14 mouse cellular contexts compared by ENCODE assay signal in genomic region chr14:25451099-25451667, GRCm38 (mm10). TPM values are rescaled to one million over a fixed set of nuclear protein-coding genes. Genes with fewer than 3 reads are reported as not detected.
DNase-seq lines count a peak whose midpoint lies in the region; ATAC-seq lines count a peak whose summit lies in the region.
"Had no signal": no experiment of that assay in that cellular context is flagged by ENCODE, and none has a peak within 500 bp of the region (broad histone marks: within the 10 kb centered on the region; RNA-seq: fewer than 3 reads in every experiment).

No protein-coding gene starts in this region.

- no peaks in the 10 kb centered on the region for H3K36me3 ChIP-seq in heart, embryonic 14.5 days (ENCODE audit: control insufficient read depth, insufficient read depth, low read length)
- H3K36me3 ChIP-seq in kidney, embryonic 15.5 days, result no peaks in the 10 kb centered on the region
- no peaks in the 10 kb centered on the region for H3K36me3 ChIP-seq in liver, embryonic 16.5 days (ENCODE audit: control insufficient read depth, insufficient read depth)
- H3K36me3 ChIP-seq: limb, embryonic 13.5 days had no signal

- peak overlapping the region; percentile 4 for H3K4me2 ChIP-seq in heart, embryonic 14.5 days (ENCODE audit: low read length)
- no peak overlapping the region for H3K4me2 ChIP-seq in kidney, embryonic 15.5 days
- peak overlapping the region; percentile 18; the same call in 1 of the 2 replicates for H3K4me2 ChIP-seq in liver, embryonic 16.5 days (ENCODE audit: low read depth, low read length)
- H3K4me2 ChIP-seq: limb, embryonic 13.5 days had no signal

- no peaks in the 10 kb centered on the region for H3K27me3 ChIP-seq in heart, embryonic 14.5 days (ENCODE audit: control insufficient read depth, insufficient read depth, low read length)
- H3K27me3 ChIP-seq in kidney, embryonic 15.5 days, result no peaks in the 10 kb centered on the region
- H3K27me3 ChIP-seq in liver, embryonic 16.5 days (ENCODE audit: control insufficient read depth, insufficient read depth, low read depth, low read length), result peaks cover 5% of the 10 kb centered on the region
- H3K27me3 ChIP-seq: limb, embryonic 13.5 days had no signal

- peak; percentile 74 for ATAC-seq in heart, embryonic 14.5 days (ENCODE audit: insufficient number of reproducible peaks, insufficient read depth, low FRiP score, low read depth)
- ATAC-seq in kidney, embryonic 15.5 days (replicated peaks; ENCODE audit: low FRiP score), result peak; percentile 13
- ATAC-seq in liver, embryonic 16.5 days (ENCODE audit: low read depth), result peak; percentile 70
- ATAC-seq in erythroblast, adult 5-6 weeks (replicated peaks; ENCODE audit: low FRiP score, poor library complexity, severe bottlenecking), result no peak

- no peaks in the 10 kb centered on the region for H3K9me3 ChIP-seq in heart, embryonic 14.5 days (ENCODE audit: control insufficient read depth, low read length)
- no peaks in the 10 kb centered on the region for H3K9me3 ChIP-seq in kidney, embryonic 15.5 days (replicated peaks)
- H3K9me3 ChIP-seq in liver, embryonic 16.5 days (replicated peaks; ENCODE audit: control insufficient read depth, low read length), result no peaks in the 10 kb centered on the region
- H3K9me3 ChIP-seq: limb, embryonic 13.5 days had no signal

- DNase-seq in adrenal gland, adult 2 months, result peak; percentile 2
- no peak for DNase-seq in adrenal gland, postnatal 25 days
- DNase-seq in layer of hippocampus, adult 8-10 months (ENCODE audit: low spot score in 2 of 2), result no peak
- no peak for DNase-seq in thymus, postnatal 36 days
- DNase-seq: adrenal gland, postnatal 36 days; cerebellum, postnatal 36 days; gastrocnemius, postnatal 25 days; thymus, postnatal 25 days had no signal

- H3K9ac ChIP-seq in heart, embryonic 14.5 days (ENCODE audit: low read length), result peak overlapping the region; percentile 12; the same call in 1 of the 2 replicates
- no peak overlapping the region for H3K9ac ChIP-seq in kidney, embryonic 15.5 days
- H3K9ac ChIP-seq in liver, embryonic 16.5 days (ENCODE audit: low read depth, low read length), result no peak overlapping the region
- H3K9ac ChIP-seq: limb, embryonic 13.5 days had no signal

- peak overlapping the region; percentile 74 to 89 for H3K27ac ChIP-seq in heart, embryonic 14.5 days (replicated peaks in 1 of 2; ENCODE audit: control insufficient read depth in 1 of 2, insufficient read depth in 1 of 2, low read depth in 2 of 2, low read length in 2 of 2)
- H3K27ac ChIP-seq in kidney, embryonic 15.5 days, result peak overlapping the region; percentile 93
- peak overlapping the region; percentile 84 for H3K27ac ChIP-seq in liver, embryonic 16.5 days (ENCODE audit: low read length)
- H3K27ac ChIP-seq: layer of hippocampus, adult 2 months had no signal

- WGBS in heart, embryonic 14.5 days, result 2% methylated on average over 7 of the region's 7 CpGs
- 25% methylated on average over 7 of the region's 7 CpGs for WGBS in kidney, embryonic 15.5 days
- WGBS in liver, embryonic 16.5 days (ENCODE audit: insufficient replicate concordance), result 11% methylated on average over 7 of the region's 7 CpGs

- no peak overlapping the region for H3K4me3 ChIP-seq in heart, embryonic 14.5 days (ENCODE audit: control insufficient read depth in 1 of 2, insufficient read depth in 1 of 2, low read depth in 1 of 2, low read length in 2 of 2)
- H3K4me3 ChIP-seq in kidney, embryonic 15.5 days (replicated peaks), result no peak overlapping the region
- H3K4me3 ChIP-seq in liver, embryonic 16.5 days (ENCODE audit: low read depth, low read length), result no peak overlapping the region
- H3K4me3 ChIP-seq: layer of hippocampus, adult 2 months; limb, embryonic 13.5 days had no signal

- H3K4me1 ChIP-seq in heart, embryonic 14.5 days (ENCODE audit: control insufficient read depth in 2 of 2, insufficient read depth in 2 of 2, low read length in 2 of 2), result peaks cover 33 to 42% of the 10 kb centered on the region in 2 experiments
- peaks cover 62% of the 10 kb centered on the region for H3K4me1 ChIP-seq in kidney, embryonic 15.5 days
- H3K4me1 ChIP-seq in liver, embryonic 16.5 days (ENCODE audit: control insufficient read depth, low read depth, low read length), result peaks cover 17% of the 10 kb centered on the region

RNA-seq across cellular contexts. Expression of gene Zmiz1, which starts 7.8 kb away (rescaled TPM):
- 100 to 1,000 TPM in 1 of 2 experiments, 10 to 100 TPM in 1; 90.8 to 142 TPM for total RNA-seq in adrenal gland, adult 2 months (2021)
- polyA plus RNA-seq in adrenal gland, adult 2 months (2012; rRNA removed), result 72.7 and 95.8 TPM in 2 replicates
- total RNA-seq in adrenal gland, postnatal 25 days (2021), result 125 and 153 TPM in 2 replicates
- 27.7 and 31.3 TPM in 2 replicates for polyA plus RNA-seq in heart, embryonic 14.5 days (2014; fragmentation: Nextera tagmentation; extraction: Ambion mirVana)
- polyA plus RNA-seq in kidney, embryonic 15.5 days (2015; fragmentation: Nextera tagmentation; extraction: Ambion mirVana), result 41.8 and 47.3 TPM in 2 replicates
- polyA plus RNA-seq in liver, embryonic 16.5 days (2015; fragmentation: Nextera tagmentation; extraction: Ambion mirVana), result 4.1 and 6.1 TPM in 2 replicates
- total RNA-seq in layer of hippocampus, adult 8-10 months (2022), result 100 to 1,000 TPM in 1 of 4 experiments, 10 to 100 TPM in 3; 77.0 to 102 (median 92.7) TPM
- 20.6 and 25.3 TPM in 2 replicates for total RNA-seq in erythroblast, adult 5-6 weeks (2015; ENCODE audit: low replicate concordance)
- total RNA-seq in erythroblast, adult 5-6 weeks (2017; ENCODE audit: low replicate concordance), result 1.4 and 12.3 TPM in 2 replicates
